Mouse (Mus musculus): Measurements from ENCODE around the gene Tmem202. TPM values are rescaled to one million over a fixed set of nuclear protein-coding genes. Genes with fewer than 3 reads are reported as not detected.

The Tmem202 gene
- total and polyA plus RNA-seq, 2 experiments from 2014 or later, result 0.38 to 1.2 TPM

GRCm38 (mm10) chr9:59473171-59473570 is 66.5 kb downstream of the Tmem202 start:
- DNase-seq, result no peak
- no peaks in the 10 kb centered on the region for H3K9me3 ChIP-seq (ENCODE audit: low read length)
- no peak for TF ChIP-seq CTCF (IDR thresholded peaks at IDR 0.05; ENCODE audit: low read depth)
- ATAC-seq, result no peak
- no peaks in the 10 kb centered on the region for H3K36me3 ChIP-seq (ENCODE audit: insufficient read depth)
- H3K27me3 ChIP-seq (ENCODE audit: insufficient read depth, low read length), result no peaks in the 10 kb centered on the region
- no peak overlapping the region for H3K27ac ChIP-seq (ENCODE audit: low read depth, low read length)
- no peak overlapping the region for H3K9ac ChIP-seq
- 72% methylated on average over 2 of the region's 2 CpGs for WGBS
- no peak overlapping the region for H3K4me2 ChIP-seq (ENCODE audit: low read depth)
- no peaks in the 10 kb centered on the region for H3K4me1 ChIP-seq (ENCODE audit: insufficient read depth)
- no peak overlapping the region for H3K4me3 ChIP-seq (ENCODE audit: low read depth, low read length)

- ATAC-seq (no peak), DNase-seq (no peak)
- no peaks in the 10 kb centered on the region for H3K27me3 ChIP-seq (ENCODE audit: insufficient read depth, low read length)
- no peaks in the 10 kb centered on the region for H3K9me3 ChIP-seq (ENCODE audit: low read length)
- no peak overlapping the region for H3K9ac ChIP-seq
- 88% methylated on average over 1 of the region's 1 CpGs for WGBS
- H3K4me3 ChIP-seq (ENCODE audit: low read depth, low read length), result no peak overlapping the region
- no peaks in the 10 kb centered on the region for H3K36me3 ChIP-seq (ENCODE audit: insufficient read depth)
- H3K27ac ChIP-seq (ENCODE audit: low read depth, low read length), result no peak overlapping the region
- no peaks in the 10 kb centered on the region for H3K4me1 ChIP-seq (ENCODE audit: insufficient read depth)
- TF ChIP-seq CTCF (IDR thresholded peaks at IDR 0.05; ENCODE audit: low read depth), result no peak
- no peak overlapping the region for H3K4me2 ChIP-seq (ENCODE audit: low read depth)
Observed at GRCm38 (mm10) chr9:59469446-59469845, 70.2 kb downstream of the Tmem202 start.

Other genes with a start within 250 kb of the Tmem202 start
- 20.4 and 26.8 TPM in 2 replicates for gene Adpgk, start 248.3 kb downstream of the Tmem202 start, total RNA-seq (2014; rRNA removed)
- 14.5 and 16.2 TPM in 2 replicates for gene Adpgk, start 248.3 kb downstream of the Tmem202 start, polyA plus RNA-seq (2015; fragmentation: Nextera tagmentation; extraction: Ambion mirVana)
- 43.8 and 49.3 TPM in 2 replicates for gene Bbs4, start 186.3 kb downstream of the Tmem202 start, total RNA-seq (2014; rRNA removed)
- gene Bbs4, start 186.3 kb downstream of the Tmem202 start, polyA plus RNA-seq (2015; fragmentation: Nextera tagmentation; extraction: Ambion mirVana), result 49.5 and 61.7 TPM in 2 replicates
- 62.0 and 70.8 TPM in 2 replicates for gene Arih1, start 53.2 kb downstream of the Tmem202 start, total RNA-seq (2014; rRNA removed)
- 5.1 and 7.6 TPM in 2 replicates for gene Arih1, start 53.2 kb downstream of the Tmem202 start, polyA plus RNA-seq (2015; fragmentation: Nextera tagmentation; extraction: Ambion mirVana)
- gene Hexa, start 307 bp downstream of the Tmem202 start, total RNA-seq (2014; rRNA removed), result 48.1 and 50.7 TPM in 2 replicates
- 46.3 and 49.9 TPM in 2 replicates for gene Hexa, start 307 bp downstream of the Tmem202 start, polyA plus RNA-seq (2015; fragmentation: Nextera tagmentation; extraction: Ambion mirVana)
- 53.8 and 97.6 TPM in 2 replicates for gene Celf6, start 38.1 kb upstream of the Tmem202 start, total RNA-seq (2014; rRNA removed)
- gene Celf6, start 38.1 kb upstream of the Tmem202 start, polyA plus RNA-seq (2015; fragmentation: Nextera tagmentation; extraction: Ambion mirVana), result 19.3 and 41.7 TPM in 2 replicates
- 133 and 137 TPM in 2 replicates for gene Parp6, start 77.4 kb upstream of the Tmem202 start, total RNA-seq (2014; rRNA removed)
- 181 and 195 TPM in 2 replicates for gene Parp6, start 77.4 kb upstream of the Tmem202 start, polyA plus RNA-seq (2015; fragmentation: Nextera tagmentation; extraction: Ambion mirVana)
- 677 and 762 TPM in 2 replicates for gene Pkm, start 116.5 kb upstream of the Tmem202 start, total RNA-seq (2014; rRNA removed)
- gene Pkm, start 116.5 kb upstream of the Tmem202 start, polyA plus RNA-seq (2015; fragmentation: Nextera tagmentation; extraction: Ambion mirVana), result 764 and 783 TPM in 2 replicates
- 5.7 and 8.6 TPM in 2 replicates for gene Gramd2, start 140.3 kb upstream of the Tmem202 start, total RNA-seq (2014; rRNA removed)
- gene Gramd2, start 140.3 kb upstream of the Tmem202 start, polyA plus RNA-seq (2015; fragmentation: Nextera tagmentation; extraction: Ambion mirVana), result 4.7 and 5.3 TPM in 2 replicates
- 2.9 and 4.7 TPM in 2 replicates for gene Senp8, start 210.9 kb upstream of the Tmem202 start, total RNA-seq (2014; rRNA removed)
- 2.1 and 3.2 TPM in 2 replicates for gene Senp8, start 210.9 kb upstream of the Tmem202 start, polyA plus RNA-seq (2015; fragmentation: Nextera tagmentation; extraction: Ambion mirVana)
- gene Myo9a, start 211.0 kb upstream of the Tmem202 start, total RNA-seq (2014; rRNA removed), result 56.6 and 59.9 TPM in 2 replicates
- gene Myo9a, start 211.0 kb upstream of the Tmem202 start, polyA plus RNA-seq (2015; fragmentation: Nextera tagmentation; extraction: Ambion mirVana), result 8.4 and 13.2 TPM in 2 replicates

Data from forebrain, postnatal 0 days (tissue).